ENCODE assay signal across 13 mouse cellular contexts in genomic region chr2:102142654-102143271, GRCm38 (mm10). TPM values are rescaled to one million over a fixed set of nuclear protein-coding genes. Genes with fewer than 3 reads are reported as not detected.
A peak's percentile ranks its signal among the peaks of the same experiment; 100 is the strongest.
DNase-seq lines count a peak whose midpoint lies in the region; ATAC-seq and TF ChIP-seq lines count a peak whose summit lies in the region.
"Had no signal": no experiment of that assay in that cellular context is flagged by ENCODE, and none has a peak within 500 bp of the region (broad histone marks: within the 10 kb centered on the region; RNA-seq: fewer than 3 reads in every experiment).

No protein-coding gene starts in this region.

- ATAC-seq in hindbrain, embryonic 14.5 days (ENCODE audit: low FRiP score) = no peak
- no peak for ATAC-seq in neural tube, embryonic 13.5 days (ENCODE audit: low read depth)
- ATAC-seq: intestine, postnatal 0 days had no signal

- no peak overlapping the region for H3K9ac ChIP-seq in hindbrain, embryonic 14.5 days
- no peak overlapping the region for H3K9ac ChIP-seq in neural tube, embryonic 13.5 days
- H3K9ac ChIP-seq: liver, embryonic 15.5 days had no signal

- no peak overlapping the region for H3K4me3 ChIP-seq in layer of hippocampus, adult 2 months
- no peak overlapping the region for H3K4me3 ChIP-seq in hindbrain, embryonic 14.5 days (replicated peaks; ENCODE audit: low read length)
- H3K4me3 ChIP-seq in neural tube, embryonic 13.5 days = no peak overlapping the region
- H3K4me3 ChIP-seq: liver, embryonic 15.5 days had no signal

- no peak overlapping the region for H3K4me2 ChIP-seq in hindbrain, embryonic 14.5 days (replicated peaks)
- peak overlapping the region; percentile 9; the same call in 1 of the 2 replicates for H3K4me2 ChIP-seq in neural tube, embryonic 13.5 days
- H3K4me2 ChIP-seq: liver, embryonic 15.5 days had no signal

- WGBS in hindbrain, embryonic 14.5 days = 40% methylated on average over 14 of the region's 14 CpGs
- 22% methylated on average over 14 of the region's 14 CpGs for WGBS in neural tube, embryonic 13.5 days

- peak; percentile 29 for DNase-seq in embryo, embryonic 10 days (ENCODE audit: low spot score)
- no peak for DNase-seq in embryo, embryonic 11 days
- no peak for DNase-seq in layer of hippocampus, adult 2 months (ENCODE audit: low spot score in 2 of 2)
- DNase-seq in layer of hippocampus, adult 11-12 months (ENCODE audit: low spot score) = no peak
- no peak for DNase-seq in hindbrain, embryonic 14.5 days (ENCODE audit: low spot score)
- no peak for DNase-seq in thymus, postnatal 14 days
- DNase-seq in right cerebral cortex, postnatal 14 days = no peak
- DNase-seq: gastrocnemius, postnatal 36 days; retina, postnatal 1 day had no signal

- TF ChIP-seq CTCF in layer of hippocampus, adult 2 months (conservative IDR thresholded peaks at IDR 0.05) = no peak

- H3K27ac ChIP-seq in layer of hippocampus, adult 2 months = peak overlapping the region; percentile 43; the same call in 1 of the 2 replicates
- H3K27ac ChIP-seq in hindbrain, embryonic 14.5 days = 0 out of 2 replicates have a peak overlapping the region, but pooled peaks have one; percentile 17
- H3K27ac ChIP-seq in neural tube, embryonic 13.5 days (replicated peaks) = peak overlapping the region; percentile 66
- H3K27ac ChIP-seq: liver, embryonic 15.5 days had no signal

- H3K27me3 ChIP-seq in hindbrain, embryonic 14.5 days (ENCODE audit: control insufficient read depth, insufficient read depth, low read length) = no peaks in the 10 kb centered on the region
- H3K27me3 ChIP-seq in neural tube, embryonic 13.5 days = no peaks in the 10 kb centered on the region
- H3K27me3 ChIP-seq: liver, embryonic 15.5 days had no signal

- H3K36me3 ChIP-seq in hindbrain, embryonic 14.5 days (replicated peaks; ENCODE audit: control insufficient read depth, insufficient read depth) = no peaks in the 10 kb centered on the region
- H3K36me3 ChIP-seq in neural tube, embryonic 13.5 days = no peaks in the 10 kb centered on the region
- H3K36me3 ChIP-seq: G1E; liver, embryonic 15.5 days had no signal

- H3K4me1 ChIP-seq in hindbrain, embryonic 14.5 days (replicated peaks; ENCODE audit: control insufficient read depth, insufficient read depth, low read length) = peaks cover 31% of the 10 kb centered on the region
- H3K4me1 ChIP-seq in neural tube, embryonic 13.5 days (replicated peaks) = peaks cover 61% of the 10 kb centered on the region

- no peaks in the 10 kb centered on the region for H3K9me3 ChIP-seq in hindbrain, embryonic 14.5 days (ENCODE audit: control insufficient read depth, low read length)
- no peaks in the 10 kb centered on the region for H3K9me3 ChIP-seq in neural tube, embryonic 13.5 days
- H3K9me3 ChIP-seq: G1E; liver, embryonic 15.5 days had no signal

RNA-seq across cellular contexts. Expression of gene Ldlrad3, which starts 43.4 kb away (rescaled TPM):
- 10 to 100 TPM in 1 of 2 experiments, 1 to 10 TPM in 1; 9.3 to 11.2 TPM for total RNA-seq in layer of hippocampus, adult 2 months (2021)
- 28.4 and 29.4 TPM in 2 replicates for polyA plus RNA-seq in hindbrain, embryonic 14.5 days (2014; fragmentation: Nextera tagmentation; extraction: Ambion mirVana)
- polyA plus RNA-seq in neural tube, embryonic 13.5 days (2015; fragmentation: Nextera tagmentation; extraction: Ambion mirVana) = 48.3 and 48.8 TPM in 2 replicates
